Mouse (Mus musculus) liver, embryonic 15.5 days (tissue): ENCODE results near the gene 1500009C09Rik. TPM values are rescaled to one million over a fixed set of nuclear protein-coding genes. Genes with fewer than 3 reads are reported as not detected.

Experiments used
- ATAC-seq: fragments of 200-750 bp; cut with Nextera tagmentation; 2 replicates; pipeline ENCODE4 v1.8.0; 2017; ENCODE audit warnings: moderate number of reproducible peaks, mild to moderate bottlenecking, moderate library complexity; ENCODE audit not compliant: insufficient read depth
- H3K27ac ChIP-seq: fragments of 300-500 bp; sonication (generic); replicated peaks from 2 replicates; pipeline ENCODE4 v1.5.1; 2015; ENCODE audit warnings: mild to moderate bottlenecking, inconsistent platforms
- H3K27me3 ChIP-seq: fragments of 300-500 bp; sonication (generic); 2 replicates; pipeline ENCODE4 v1.6.1; 2015; ENCODE audit warnings: mild to moderate bottlenecking, inconsistent platforms
- H3K36me3 ChIP-seq: fragments of 300-500 bp; sonication (generic); replicated peaks from 2 replicates; pipeline ENCODE4 v1.6.1; 2015; ENCODE audit warnings: moderate library complexity, mild to moderate bottlenecking, inconsistent platforms
- H3K4me1 ChIP-seq: fragments of 300-500 bp; sonication (generic); replicated peaks from 2 replicates; pipeline ENCODE4 v1.6.1; 2015; ENCODE audit warnings: inconsistent platforms
- H3K4me2 ChIP-seq: fragments of 300-500 bp; sonication (generic); 2 replicates; pipeline ENCODE4 v1.6.1; 2015; ENCODE audit warnings: moderate library complexity, mild to moderate bottlenecking, inconsistent platforms
- H3K4me3 ChIP-seq: fragments of 300-500 bp; sonication (generic); replicated peaks from 2 replicates; pipeline ENCODE4 v1.5.1; 2015; ENCODE audit warnings: mild to moderate bottlenecking, inconsistent platforms
- H3K9ac ChIP-seq: fragments of 300-500 bp; sonication (generic); 2 replicates; pipeline ENCODE4 v1.6.1; 2015; ENCODE audit warnings: moderate library complexity, mild to moderate bottlenecking, inconsistent platforms
- H3K9me3 ChIP-seq: fragments of 300-500 bp; sonication (generic); replicated peaks from 2 replicates; pipeline ENCODE4 v1.6.1; 2016; ENCODE audit warnings: inconsistent platforms
- WGBS: fragments of 180-500 bp; shearing (Covaris S2); methylation state at CpG from one replicate; pipeline ENCODE4 v1.1.7; 2015; ENCODE audit warnings: mixed read lengths; ENCODE audit not compliant: insufficient replicate concordance; 5-methylcytosine and 5-hydroxymethylcytosine counted together
- polyA plus RNA-seq: library from polyadenylated mRNA; unstranded; fragments of >200 nt; fragmentation: Nextera tagmentation; extraction: Ambion mirVana; gene quantifications from 2 replicates; pipeline ENCODE4 v1.2.1, GENCODE M21; 2015

Gene 1500009C09Rik
- polyA plus RNA-seq, 1 experiment from 2014 or later = not detected

DNA sequence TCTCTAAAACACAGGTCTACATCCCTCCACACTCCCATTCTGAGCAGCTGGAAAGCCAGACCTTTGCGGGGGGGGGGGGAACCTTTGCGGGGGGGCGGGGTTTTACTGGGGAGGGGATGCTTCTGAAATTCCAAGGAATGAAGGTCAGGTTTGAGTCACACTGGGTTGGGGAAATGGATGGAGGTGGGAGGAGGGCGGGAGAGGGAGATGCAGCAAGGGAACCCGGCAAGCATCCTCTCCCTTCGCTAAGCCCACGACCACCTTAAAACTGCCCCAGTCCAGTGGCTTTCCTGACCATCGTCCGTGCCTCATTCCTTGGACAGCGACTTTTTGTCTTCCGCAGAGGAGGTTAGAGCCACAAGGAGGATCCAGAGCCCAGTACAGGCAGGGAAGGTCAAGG is 40.9 kb upstream of the 1500009C09Rik start:
- peaks cover 100% of the 10 kb centered on the region for H3K27me3 ChIP-seq
- H3K27ac ChIP-seq = no peak overlapping the region
- no peaks in the 10 kb centered on the region for H3K9me3 ChIP-seq
- ATAC-seq = no peak
- no peak overlapping the region for H3K9ac ChIP-seq
- peaks cover 22% of the 10 kb centered on the region for H3K4me1 ChIP-seq
- H3K4me3 ChIP-seq = no peak overlapping the region
- WGBS = 6% methylated on average over 11 of the region's 11 CpGs
- H3K4me2 ChIP-seq = no peak overlapping the region
- no peaks in the 10 kb centered on the region for H3K36me3 ChIP-seq

DNA sequence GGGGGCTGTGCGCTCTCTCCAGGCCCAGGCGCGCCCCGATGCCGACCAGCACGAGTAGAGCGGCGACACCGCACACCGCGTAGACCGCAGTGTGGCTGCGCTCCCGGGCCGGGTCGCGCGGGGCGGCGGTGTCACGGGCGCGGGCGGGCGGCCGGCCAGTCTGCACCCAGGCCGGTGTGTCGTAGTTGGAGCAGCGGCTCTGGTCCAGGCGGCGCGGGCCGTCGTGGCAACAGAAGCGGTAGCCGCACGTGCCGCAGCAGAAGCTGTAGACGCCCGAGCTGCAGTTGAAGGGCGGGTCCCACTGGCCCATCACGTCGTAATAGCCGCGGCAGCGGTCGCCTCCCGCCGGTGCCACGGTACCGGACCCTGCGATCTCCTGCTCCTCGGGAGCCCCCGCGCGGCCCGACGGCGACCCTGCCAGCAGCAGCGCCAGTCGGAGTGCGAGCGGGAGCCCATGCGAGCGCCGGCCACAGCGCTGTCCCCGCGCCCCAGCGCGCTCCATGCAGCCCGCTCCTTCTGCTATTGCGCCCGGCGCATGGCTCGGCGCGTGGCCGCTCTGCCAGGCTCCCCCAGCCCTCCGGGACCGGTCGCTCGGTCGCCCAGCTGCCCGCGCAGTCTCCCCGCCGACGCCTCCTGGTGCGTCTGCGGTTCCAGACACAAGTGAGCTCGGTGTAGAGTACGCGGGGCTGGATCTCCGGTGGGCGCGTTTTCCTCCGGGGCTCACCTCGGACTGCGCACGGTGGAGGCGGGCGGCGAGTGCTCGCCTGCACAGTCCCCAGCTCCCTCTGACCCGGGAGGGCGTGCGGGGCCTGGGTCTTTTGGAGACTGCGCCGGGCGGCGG is 40.1 kb upstream of the 1500009C09Rik start:
- peak overlapping the region; percentile 59 for H3K4me2 ChIP-seq
- peaks cover 100% of the 10 kb centered on the region for H3K27me3 ChIP-seq
- H3K9ac ChIP-seq = no peak overlapping the region
- under 1% methylated on average over 108 of the region's 112 CpGs for WGBS
- H3K9me3 ChIP-seq = no peaks in the 10 kb centered on the region
- peaks cover 14% of the 10 kb centered on the region for H3K4me1 ChIP-seq
- H3K4me3 ChIP-seq = peak overlapping the region; percentile 40
- no peak overlapping the region for H3K27ac ChIP-seq
- ATAC-seq = peak; percentile 28; the same call in 1 of the 2 replicates
- H3K36me3 ChIP-seq = no peaks in the 10 kb centered on the region

DNA sequence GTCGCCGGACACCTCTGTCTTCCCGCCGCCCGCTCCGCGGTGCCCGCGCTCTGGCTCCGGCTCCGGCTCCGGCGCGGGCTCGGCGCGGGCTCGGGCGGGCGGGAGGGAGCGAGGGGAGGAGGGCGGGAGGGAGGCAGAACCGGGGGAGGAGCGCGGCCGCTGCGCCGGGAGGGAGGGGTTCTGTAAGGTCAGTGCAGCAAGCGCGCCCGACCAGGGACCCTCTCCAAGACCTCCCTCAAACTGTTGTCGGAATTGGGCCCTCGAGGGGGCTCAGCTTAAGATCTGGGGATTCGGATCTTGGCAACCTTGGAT is 39.5 kb upstream of the 1500009C09Rik start, which contains the start of gene Shisa8:
Gene Shisa8, minus strand, starts transcription at position 64 of the 312 bp plus-strand sequence.
- H3K27ac ChIP-seq = no peak within 1 kb of the TSS
- peak within 1 kb of the TSS; percentile 59 for H3K4me2 ChIP-seq
- H3K27me3 ChIP-seq = peaks cover 99% of the 10 kb centered on the region
- H3K4me3 ChIP-seq = peak within 1 kb of the TSS; percentile 40
- under 1% methylated on average over 34 of the region's 34 CpGs for WGBS
- no peak within 1 kb of the TSS for H3K9ac ChIP-seq
- ATAC-seq = no peak
- H3K36me3 ChIP-seq = no peaks in the 10 kb centered on the region
- peaks cover 14% of the 10 kb centered on the region for H3K4me1 ChIP-seq
- no peaks in the 10 kb centered on the region for H3K9me3 ChIP-seq

DNA sequence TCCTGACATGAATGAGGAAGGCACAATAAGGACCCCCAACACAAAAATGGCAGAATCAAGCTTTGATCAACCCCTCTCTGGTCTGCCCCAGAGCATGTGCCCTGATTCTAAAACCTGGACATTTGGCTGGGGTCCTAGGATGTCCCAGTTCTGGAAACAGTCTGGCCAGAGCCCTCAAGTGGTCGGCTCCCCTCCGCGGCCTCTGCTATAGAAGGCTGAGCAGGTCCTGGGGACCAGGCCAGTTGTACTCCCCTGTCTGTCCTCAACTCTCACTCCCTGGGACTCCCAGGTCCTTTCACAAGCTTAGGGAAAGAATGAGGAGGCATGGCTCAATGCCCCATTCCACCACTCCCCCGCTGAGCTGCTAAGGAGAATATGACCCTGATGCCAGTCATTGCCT is 39.0 kb upstream of the 1500009C09Rik start:
- H3K27me3 ChIP-seq = peaks cover 99% of the 10 kb centered on the region
- no peaks in the 10 kb centered on the region for H3K9me3 ChIP-seq
- H3K36me3 ChIP-seq = no peaks in the 10 kb centered on the region
- H3K4me2 ChIP-seq = no peak overlapping the region
- H3K4me1 ChIP-seq = peaks cover 14% of the 10 kb centered on the region
- no peak overlapping the region for H3K27ac ChIP-seq
- no peak overlapping the region for H3K9ac ChIP-seq
- ATAC-seq = no peak
- no peak overlapping the region for H3K4me3 ChIP-seq
- WGBS = 27% methylated on average over 4 of the region's 4 CpGs

DNA sequence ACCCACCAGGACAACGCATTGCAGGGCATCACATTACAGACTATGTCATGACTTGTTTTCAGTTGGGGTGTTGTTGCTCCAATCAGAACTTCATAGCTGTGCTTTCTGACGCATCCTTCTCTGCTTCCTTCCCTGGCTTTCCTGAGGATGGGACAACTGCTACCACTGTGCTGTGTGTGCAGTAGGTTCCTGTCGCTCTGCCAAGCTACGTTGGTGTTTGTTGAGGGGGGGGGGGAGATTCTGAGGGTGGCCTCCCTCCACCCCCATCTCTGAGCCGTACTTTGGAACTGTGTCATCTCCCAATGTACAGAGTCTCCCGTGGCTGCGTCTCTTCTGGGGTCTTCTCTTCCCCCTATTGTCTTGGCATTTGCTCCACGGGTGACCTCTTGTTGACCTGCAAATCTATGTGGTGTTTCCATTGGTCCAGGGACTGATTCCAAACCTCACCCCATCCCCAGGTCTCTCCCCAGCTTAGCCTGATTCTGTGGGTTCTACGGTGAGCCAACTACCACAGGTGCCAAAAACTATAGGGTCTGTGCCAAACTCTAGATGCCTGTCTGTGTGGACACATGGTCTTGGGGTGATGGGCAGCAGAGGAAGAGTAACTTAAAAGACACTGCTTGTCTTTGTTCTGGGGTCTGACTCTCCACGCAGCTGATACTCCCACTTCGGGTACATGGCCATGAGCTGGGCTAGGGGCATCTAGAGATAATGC is 36.7 kb upstream of the 1500009C09Rik start:
- H3K4me1 ChIP-seq = peaks cover 14% of the 10 kb centered on the region
- no peaks in the 10 kb centered on the region for H3K9me3 ChIP-seq
- ATAC-seq = no peak
- peaks cover 95% of the 10 kb centered on the region for H3K27me3 ChIP-seq
- no peak overlapping the region for H3K4me3 ChIP-seq
- H3K36me3 ChIP-seq = no peaks in the 10 kb centered on the region
- H3K9ac ChIP-seq = no peak overlapping the region
- H3K4me2 ChIP-seq = no peak overlapping the region
- WGBS = 42% methylated on average over 11 of the region's 11 CpGs
- no peak overlapping the region for H3K27ac ChIP-seq

DNA sequence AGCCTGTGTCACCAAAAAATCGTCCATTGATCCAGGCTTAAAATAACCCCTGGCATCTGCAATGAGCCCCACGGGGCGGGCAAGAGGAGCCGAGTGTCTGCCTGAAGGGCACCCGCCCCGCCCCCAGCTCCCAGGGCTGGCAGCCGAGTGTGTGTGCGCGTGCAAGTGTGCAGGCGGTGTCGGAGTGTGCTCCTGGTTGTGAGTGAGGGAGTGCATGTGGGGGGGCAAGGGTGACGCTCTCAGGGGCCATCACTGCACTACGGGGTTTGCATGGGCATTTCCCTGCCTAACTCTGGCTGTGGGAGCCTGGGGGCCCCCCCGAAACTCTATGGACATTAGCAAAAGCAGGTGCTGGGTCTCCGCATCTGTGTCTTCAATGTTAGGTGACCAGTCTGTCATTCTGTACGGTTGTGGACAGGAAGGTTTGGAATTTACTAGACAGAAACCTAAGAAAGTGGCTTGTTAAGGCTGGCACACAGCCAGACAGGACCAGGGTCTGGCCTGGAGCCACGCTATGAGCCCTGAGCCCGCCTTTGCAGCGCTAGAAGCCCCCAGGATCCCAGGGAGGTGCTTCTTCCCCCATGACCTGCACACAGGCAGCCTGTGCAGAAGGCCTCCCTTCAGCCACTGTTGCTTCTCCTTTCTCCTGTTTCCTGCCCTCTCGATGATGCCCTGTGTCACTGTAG is 35.9 kb upstream of the 1500009C09Rik start:
- Histone ChIP-seq H3K27ac (no peak overlapping the region), H3K4me3 (no peak overlapping the region), H3K4me1 (peaks cover 14% of the 10 kb centered on the region), H3K9ac (no peak overlapping the region), H3K27me3 (peaks cover 95% of the 10 kb centered on the region), H3K36me3 (no peaks in the 10 kb centered on the region), H3K9me3 (no peaks in the 10 kb centered on the region), H3K4me2 (no peak overlapping the region)
- WGBS = 59% methylated on average over 20 of the region's 20 CpGs
- ATAC-seq = no peak

DNA sequence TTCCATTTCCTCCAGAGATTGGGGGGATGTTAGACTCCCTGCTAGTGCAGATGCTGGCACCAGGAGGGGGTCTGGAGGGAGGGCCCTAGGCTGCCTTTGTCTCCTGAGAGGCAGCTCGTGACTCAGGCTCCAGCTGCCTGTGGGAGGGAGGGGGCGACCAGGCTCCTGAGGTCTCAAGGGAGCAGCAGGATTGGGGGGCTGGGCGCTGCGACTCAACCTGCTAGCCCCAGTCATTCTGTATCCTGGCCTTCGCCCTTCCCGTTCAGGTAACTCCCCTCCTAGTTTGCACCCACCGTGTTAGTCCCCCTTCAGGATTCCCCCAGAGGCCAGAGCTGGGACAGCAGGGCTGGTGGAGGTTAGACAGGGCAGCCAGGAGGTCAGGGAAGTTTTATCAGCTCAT is 35.2 kb upstream of the 1500009C09Rik start:
- no peak for ATAC-seq
- WGBS = 35% methylated on average over 7 of the region's 7 CpGs
- Histone ChIP-seq H3K4me2 (no peak overlapping the region), H3K27me3 (peaks cover 94% of the 10 kb centered on the region), H3K4me3 (no peak overlapping the region), H3K4me1 (peaks cover 7% of the 10 kb centered on the region), H3K9ac (no peak overlapping the region), H3K9me3 (no peaks in the 10 kb centered on the region), H3K27ac (no peak overlapping the region), H3K36me3 (no peaks in the 10 kb centered on the region)

DNA sequence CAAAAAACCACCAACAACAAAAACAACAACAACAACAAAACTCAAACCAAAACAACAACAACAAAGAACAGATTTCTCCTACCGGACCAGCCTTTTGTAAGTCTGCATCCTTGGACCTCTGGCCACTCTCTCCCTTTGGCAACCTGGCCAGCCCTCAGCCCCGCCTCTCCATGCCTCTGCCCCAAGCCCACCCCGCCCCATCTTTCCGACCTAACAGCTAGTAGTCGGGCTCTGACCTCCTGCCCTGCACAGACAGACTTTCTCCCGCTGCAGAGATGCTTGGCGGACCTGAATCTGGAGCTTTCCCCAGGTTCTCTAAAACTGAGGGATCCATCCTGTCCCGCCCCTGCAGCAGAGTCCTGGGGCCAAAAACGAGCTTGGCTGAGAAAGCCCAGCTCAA is 34.2 kb upstream of the 1500009C09Rik start:
- Histone ChIP-seq H3K36me3 (no peaks in the 10 kb centered on the region), H3K4me3 (no peak overlapping the region), H3K9me3 (no peaks in the 10 kb centered on the region), H3K4me2 (no peak overlapping the region), H3K27me3 (peaks cover 94% of the 10 kb centered on the region), H3K9ac (no peak overlapping the region), H3K4me1 (no peaks in the 10 kb centered on the region), H3K27ac (no peak overlapping the region)
- no peak for ATAC-seq
- 52% methylated on average over 9 of the region's 9 CpGs for WGBS

DNA sequence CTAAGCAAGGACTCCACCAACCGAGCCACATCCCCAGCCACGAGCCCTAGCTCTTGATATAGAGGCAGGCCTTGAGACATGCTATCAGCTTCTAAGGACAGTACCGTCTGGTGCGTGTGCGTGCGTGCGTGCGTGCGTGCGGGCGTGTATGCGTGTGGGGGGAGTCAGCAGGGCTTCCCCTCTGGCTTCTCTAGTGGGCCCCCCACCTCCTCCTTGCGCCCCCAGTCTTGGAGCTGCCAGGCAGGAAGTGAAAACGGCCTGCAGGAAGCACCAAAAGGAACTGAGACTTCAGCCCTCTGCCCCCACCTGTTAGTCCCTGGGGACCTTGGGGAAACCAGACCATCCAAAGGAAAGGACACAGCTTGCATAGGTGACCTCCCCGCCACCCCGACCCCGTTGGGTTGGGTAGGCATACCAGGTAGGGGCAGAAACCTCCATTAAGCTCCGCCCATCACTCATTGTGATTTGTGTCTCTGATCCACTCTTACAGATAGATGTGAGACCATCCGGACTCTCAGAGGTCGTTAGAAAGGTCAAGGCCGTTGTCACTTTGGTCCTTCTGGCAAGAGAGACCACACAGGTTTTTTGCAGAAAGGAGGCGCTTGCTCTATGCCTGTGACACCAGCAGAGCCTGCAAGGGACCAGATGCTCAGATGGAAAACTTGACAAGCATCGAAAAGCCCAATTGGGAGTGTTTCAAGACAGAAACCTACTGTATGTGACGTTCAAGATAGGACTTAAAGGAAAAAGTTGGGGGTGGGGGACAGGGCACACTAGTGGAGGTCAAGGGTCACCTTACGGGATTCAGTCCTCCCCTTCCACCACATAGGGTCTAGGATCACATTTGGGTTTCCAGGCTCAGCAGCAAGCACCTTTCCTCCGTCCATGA is 33.2 kb upstream of the 1500009C09Rik start:
- H3K4me1 ChIP-seq = peaks cover 6% of the 10 kb centered on the region
- H3K9me3 ChIP-seq = no peaks in the 10 kb centered on the region
- 27% methylated on average over 26 of the region's 26 CpGs for WGBS
- H3K4me3 ChIP-seq = no peak overlapping the region
- peaks cover 94% of the 10 kb centered on the region for H3K27me3 ChIP-seq
- no peak overlapping the region for H3K4me2 ChIP-seq
- H3K27ac ChIP-seq = no peak overlapping the region
- H3K36me3 ChIP-seq = no peaks in the 10 kb centered on the region
- H3K9ac ChIP-seq = no peak overlapping the region
- ATAC-seq = no peak

DNA sequence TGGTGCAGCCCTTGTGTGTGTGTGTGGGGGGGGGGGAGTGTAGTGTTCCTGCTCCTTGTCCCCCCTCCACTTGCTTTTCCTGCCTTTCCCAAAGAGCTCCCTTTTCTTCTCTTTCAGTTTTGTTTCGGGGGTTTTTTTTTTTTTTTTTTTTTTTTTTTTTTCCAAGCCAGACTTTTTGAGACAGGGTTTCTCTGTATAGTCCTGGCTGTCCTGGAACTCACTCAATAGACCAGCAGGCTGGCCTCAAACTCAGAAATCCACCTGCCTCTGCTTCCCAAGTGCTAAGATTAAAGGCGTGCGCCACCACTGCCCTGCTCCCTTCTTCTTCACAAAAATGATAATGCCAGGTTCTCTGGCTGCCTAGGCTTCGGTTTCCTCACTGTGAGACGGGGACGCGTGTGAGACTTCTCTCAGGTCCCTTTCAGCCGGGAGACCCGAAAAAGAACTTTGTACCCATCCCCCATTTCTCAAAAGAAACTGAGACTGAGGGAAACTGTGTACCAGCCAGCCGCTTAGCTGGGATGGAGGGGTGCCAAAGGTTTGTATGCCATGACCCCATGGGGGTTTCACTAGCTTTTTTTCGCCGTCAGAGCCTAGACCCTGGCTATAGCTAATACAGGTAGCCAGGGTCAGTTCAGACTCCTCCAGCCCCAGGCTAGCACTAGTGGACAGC is 32.1 kb upstream of the 1500009C09Rik start:
- Histone ChIP-seq H3K27me3 (peaks cover 94% of the 10 kb centered on the region), H3K9ac (no peak overlapping the region), H3K27ac (no peak overlapping the region), H3K4me1 (peaks cover 17% of the 10 kb centered on the region), H3K4me2 (no peak overlapping the region), H3K4me3 (no peak overlapping the region), H3K9me3 (no peaks in the 10 kb centered on the region), H3K36me3 (no peaks in the 10 kb centered on the region)
- 66% methylated on average over 12 of the region's 12 CpGs for WGBS
- ATAC-seq = no peak
